Mouse (Mus musculus): Measurements from ENCODE around the gene Dhcr7. TPM values are rescaled to one million over a fixed set of nuclear protein-coding genes. Genes with fewer than 3 reads are reported as not detected.

Dhcr7 gene
- total RNA-seq, 2 experiments from 2014 or later: 34.0 to 35.1 TPM

DNA sequence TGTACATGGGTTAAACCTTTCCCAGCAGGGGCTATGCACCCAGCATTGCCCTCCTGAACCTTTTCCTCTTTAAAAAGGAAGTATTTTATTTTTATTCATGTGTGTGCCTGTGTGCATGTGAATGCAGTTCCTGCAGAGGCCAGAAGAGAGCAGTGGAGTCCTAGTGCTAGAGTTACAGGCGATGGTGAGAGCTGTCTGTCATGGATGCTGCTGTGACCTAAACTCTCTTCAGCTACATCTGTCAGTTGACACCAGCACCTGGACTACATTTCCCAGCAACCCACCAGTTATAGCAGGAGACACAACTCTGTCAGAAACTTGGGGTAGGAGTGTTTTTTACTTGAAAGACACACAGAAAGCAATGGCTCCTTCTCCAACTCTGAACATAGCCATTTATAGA, 14.0 kb upstream of the Dhcr7 start:
- Histone ChIP-seq H3K27ac (no peak overlapping the region), H3K4me3 (no peak overlapping the region)
- no peak for DNase-seq (ENCODE audit: low spot score in 2 of 2)
- peak; percentile 70 for TF ChIP-seq CTCF (conservative IDR thresholded peaks at IDR 0.05)

DNA sequence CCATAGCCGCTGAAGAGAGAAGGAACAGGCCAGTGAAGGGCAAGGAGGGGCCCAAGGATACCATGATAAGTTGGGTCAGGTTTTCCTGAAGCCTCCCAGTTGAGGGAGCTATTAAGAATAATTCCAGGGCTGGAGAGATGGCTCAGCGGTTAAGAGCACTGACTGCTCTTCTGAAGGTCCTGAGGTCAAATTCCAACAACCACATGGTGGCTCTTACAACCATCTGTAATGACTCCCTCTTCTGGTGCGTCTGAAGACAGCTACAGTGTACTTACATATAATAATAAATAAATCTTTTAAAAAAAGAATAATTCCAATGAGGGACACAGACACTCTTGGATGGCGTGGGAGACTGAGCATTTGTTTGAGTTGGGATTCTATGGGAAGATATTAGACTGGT, 3.7 kb upstream of the Dhcr7 start:
- TF ChIP-seq CTCF (conservative IDR thresholded peaks at IDR 0.05): no peak
- no peak for DNase-seq (ENCODE audit: low spot score in 2 of 2)
- Histone ChIP-seq H3K27ac (no peak overlapping the region), H3K4me3 (no peak overlapping the region)

DNA sequence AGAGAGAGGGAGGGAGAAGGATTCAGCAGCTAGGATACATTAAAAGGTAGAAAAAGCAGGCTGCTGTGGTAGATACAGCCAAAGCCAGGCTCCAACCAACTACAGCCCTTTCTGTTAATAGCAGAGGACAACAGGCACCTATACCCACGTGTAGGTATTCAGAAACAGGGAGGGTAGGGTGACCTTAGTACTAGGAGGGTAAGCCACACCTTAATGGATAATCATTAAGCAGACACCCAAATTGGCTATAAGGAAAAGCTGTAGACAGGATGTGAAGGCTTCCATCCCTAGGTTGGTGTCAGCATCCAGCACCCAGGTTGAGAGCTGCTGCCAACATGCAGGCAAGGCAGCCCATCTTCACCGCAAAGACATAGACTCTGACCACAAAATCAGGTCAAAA, 1.7 kb upstream of the Dhcr7 start:
- no peak overlapping the region for H3K27ac ChIP-seq
- no peak overlapping the region for H3K4me3 ChIP-seq
- TF ChIP-seq CTCF (conservative IDR thresholded peaks at IDR 0.05): no peak
- DNase-seq (ENCODE audit: low spot score in 2 of 2): no peak

- peak overlapping the region; percentile 98 for H3K27ac ChIP-seq
- no peak for TF ChIP-seq CTCF (conservative IDR thresholded peaks at IDR 0.05)
- peak overlapping the region; percentile 78 for H3K4me3 ChIP-seq
- no peak for DNase-seq (ENCODE audit: low spot score in 2 of 2)
Observed at GRCm38 (mm10) chr7:143823266-143823605, 291 bp downstream of the Dhcr7 start.

- Histone ChIP-seq H3K4me3 (no peak overlapping the region), H3K27ac (no peak overlapping the region)
- no peak for DNase-seq (ENCODE audit: low spot score in 2 of 2)
- TF ChIP-seq CTCF (conservative IDR thresholded peaks at IDR 0.05): no peak
Observed at GRCm38 (mm10) chr7:143826985-143827384, 4.0 kb downstream of the Dhcr7 start.

DNA sequence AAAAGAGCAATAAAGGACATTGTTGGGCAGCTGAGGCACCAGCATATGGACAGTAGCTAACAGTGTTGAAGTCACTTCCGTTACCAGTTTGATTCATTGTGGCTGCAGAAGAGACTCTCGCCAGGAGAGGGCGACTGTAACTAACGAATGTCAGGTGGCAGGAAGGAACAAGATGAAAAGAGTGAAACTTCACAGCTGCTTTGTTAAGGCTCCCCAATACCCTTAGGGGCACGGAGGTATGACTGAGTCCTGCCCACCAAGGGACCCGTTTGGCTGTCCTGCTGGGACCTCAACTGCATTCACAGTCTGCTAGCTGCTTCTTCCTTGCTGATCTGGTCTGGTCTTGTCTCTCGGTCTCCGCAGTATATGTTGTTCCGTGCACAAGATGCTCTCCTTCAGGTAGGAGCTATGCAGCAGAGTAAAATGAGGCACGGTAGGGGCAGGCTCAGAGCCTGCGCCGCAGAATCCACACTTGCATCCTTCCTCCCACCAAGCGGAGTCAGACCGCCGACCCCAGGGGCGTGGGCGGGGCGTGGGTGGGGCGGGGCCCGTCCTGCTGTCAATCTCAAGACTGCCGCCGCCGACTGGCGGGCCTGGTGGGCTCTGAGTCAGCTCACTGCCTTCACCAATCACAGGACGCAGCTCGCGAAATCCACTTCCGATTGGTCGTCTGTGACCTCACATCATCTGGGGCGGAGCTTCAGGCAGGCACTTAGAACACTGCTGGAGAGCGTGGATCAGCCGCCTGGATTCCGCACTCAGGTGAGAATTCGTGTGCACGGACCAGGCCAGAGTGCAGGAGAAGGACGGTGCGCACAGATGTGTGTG, 6.8 kb downstream of the Dhcr7 start:
- peak; percentile 93 to 97 for DNase-seq (ENCODE audit: low spot score in 2 of 2)
- H3K27ac ChIP-seq: peak overlapping the region; percentile 91
- H3K4me3 ChIP-seq: peak overlapping the region; percentile 93
- peak; percentile 92 for TF ChIP-seq CTCF (conservative IDR thresholded peaks at IDR 0.05)

DNA sequence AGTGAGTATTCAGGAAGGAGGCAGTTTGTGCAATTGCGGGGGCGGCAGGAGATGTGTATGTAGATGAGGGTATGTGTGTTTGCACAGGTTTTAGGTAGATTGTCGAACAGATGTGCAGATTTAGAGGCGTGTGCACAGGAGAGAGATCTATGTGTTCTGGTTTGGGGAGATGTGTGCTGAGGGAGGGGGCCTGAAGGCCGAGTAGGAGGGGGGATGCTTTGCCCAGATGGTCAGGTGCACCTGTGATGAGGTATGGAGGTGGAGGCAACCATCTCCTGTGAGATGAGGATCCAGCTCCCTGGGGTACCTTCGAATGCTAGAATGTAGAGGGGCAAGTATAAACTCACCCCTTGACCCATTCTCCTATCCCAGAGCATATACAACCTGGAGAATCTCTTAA, 7.5 kb downstream of the Dhcr7 start:
- TF ChIP-seq CTCF (conservative IDR thresholded peaks at IDR 0.05): no peak

GRCm38 (mm10) chr7:143832196-143832595, 9.3 kb downstream of the Dhcr7 start:
- TF ChIP-seq CTCF (conservative IDR thresholded peaks at IDR 0.05): no peak
- Histone ChIP-seq H3K4me3 (peak overlapping the region; percentile 28), H3K27ac (peak overlapping the region; percentile 91; the same call in 1 of the 2 replicates)
- no peak for DNase-seq (ENCODE audit: low spot score in 2 of 2)

More for the DNA sequence above, 7.5 kb downstream of the Dhcr7 start:
- H3K27ac ChIP-seq: peak overlapping the region; percentile 91
- peak overlapping the region; percentile 93 for H3K4me3 ChIP-seq
- no peak for DNase-seq (ENCODE audit: low spot score in 2 of 2)

DNA sequence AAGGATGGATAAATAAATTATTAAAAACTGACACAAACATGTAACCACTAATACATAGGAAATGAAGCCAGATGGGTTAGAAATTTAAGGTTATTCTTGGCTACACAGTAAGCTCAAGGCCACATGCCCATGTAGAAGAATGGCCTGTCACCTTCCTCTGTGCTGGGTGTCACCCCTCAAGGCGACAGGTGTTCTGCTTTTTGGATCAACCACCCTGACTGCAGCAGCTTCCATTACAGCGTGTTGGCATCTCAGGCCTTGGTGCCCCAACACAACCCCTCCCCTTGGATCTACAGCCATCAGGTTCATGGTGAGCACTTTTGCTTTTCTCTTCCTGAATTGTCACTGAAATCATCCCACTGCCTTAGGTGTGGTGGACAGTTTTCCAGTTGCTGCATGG, 9.7 kb downstream of the Dhcr7 start:
- no peak for TF ChIP-seq CTCF (conservative IDR thresholded peaks at IDR 0.05)
- Histone ChIP-seq H3K4me3 (no peak overlapping the region), H3K27ac (no peak overlapping the region; the same call in 1 of the 2 replicates)
- DNase-seq (ENCODE audit: low spot score in 2 of 2): no peak

DNA sequence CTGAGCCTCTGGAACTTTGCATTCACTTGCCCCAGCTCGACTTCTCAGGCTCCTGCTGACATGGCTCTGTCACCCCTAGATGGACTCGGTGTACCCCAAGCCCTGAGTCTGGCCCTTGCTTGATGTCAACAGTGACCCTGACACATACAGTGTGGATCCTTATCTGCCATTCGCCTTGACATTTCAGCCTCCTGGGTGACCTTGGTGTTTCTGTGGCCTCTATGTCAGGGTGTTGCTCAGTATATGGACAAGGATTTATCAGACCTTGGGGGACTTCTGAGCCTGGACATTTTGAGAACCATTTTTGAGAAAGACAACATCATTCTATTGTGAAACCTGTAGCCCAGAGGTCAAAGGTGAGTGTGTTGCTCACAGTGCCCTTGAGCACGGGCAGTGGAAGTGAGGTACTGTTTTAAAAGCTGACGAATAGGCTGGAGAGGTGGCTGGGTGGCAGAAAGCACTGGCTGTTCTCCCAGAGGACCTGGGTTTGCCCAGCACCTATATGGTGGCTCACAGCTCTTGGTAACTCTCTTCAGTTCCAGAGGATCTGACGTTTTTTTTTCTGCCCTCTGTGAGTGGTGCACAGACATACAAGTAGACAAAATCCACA, 10.7 kb downstream of the Dhcr7 start:
- Histone ChIP-seq H3K4me3 (no peak overlapping the region), H3K27ac (no peak overlapping the region)
- no peak for TF ChIP-seq CTCF (conservative IDR thresholded peaks at IDR 0.05)
- DNase-seq (ENCODE audit: low spot score in 2 of 2): no peak

DNA sequence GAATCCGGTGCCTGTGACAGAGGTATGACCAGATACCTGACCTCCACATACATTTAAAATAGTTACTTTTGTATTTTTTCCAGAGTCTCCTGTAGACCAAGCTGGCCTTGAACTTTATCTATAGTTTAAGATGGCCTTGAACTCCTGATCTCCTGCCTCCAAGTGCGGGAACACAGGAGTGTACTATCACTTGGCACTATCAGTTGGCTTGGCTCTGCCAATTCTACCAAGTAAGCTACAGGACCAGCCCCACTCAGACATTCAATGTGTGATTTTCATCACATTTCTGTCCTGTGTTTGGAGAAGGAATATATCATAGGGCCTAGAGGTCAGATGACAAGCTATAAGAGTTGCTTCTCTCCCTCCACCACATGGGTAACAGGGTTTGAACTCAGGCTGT, 11.4 kb downstream of the Dhcr7 start:
- no peak for TF ChIP-seq CTCF (conservative IDR thresholded peaks at IDR 0.05)
- Histone ChIP-seq H3K27ac (no peak overlapping the region), H3K4me3 (no peak overlapping the region)
- DNase-seq (ENCODE audit: low spot score in 2 of 2): no peak

- peak in 1 of 2 experiments; percentile 9 for DNase-seq (ENCODE audit: low spot score in 2 of 2)
- TF ChIP-seq CTCF (conservative IDR thresholded peaks at IDR 0.05): no peak
- Histone ChIP-seq H3K4me3 (no peak overlapping the region), H3K27ac (no peak overlapping the region)
Observed at GRCm38 (mm10) chr7:143834972-143835371, 12.0 kb downstream of the Dhcr7 start.

DNA sequence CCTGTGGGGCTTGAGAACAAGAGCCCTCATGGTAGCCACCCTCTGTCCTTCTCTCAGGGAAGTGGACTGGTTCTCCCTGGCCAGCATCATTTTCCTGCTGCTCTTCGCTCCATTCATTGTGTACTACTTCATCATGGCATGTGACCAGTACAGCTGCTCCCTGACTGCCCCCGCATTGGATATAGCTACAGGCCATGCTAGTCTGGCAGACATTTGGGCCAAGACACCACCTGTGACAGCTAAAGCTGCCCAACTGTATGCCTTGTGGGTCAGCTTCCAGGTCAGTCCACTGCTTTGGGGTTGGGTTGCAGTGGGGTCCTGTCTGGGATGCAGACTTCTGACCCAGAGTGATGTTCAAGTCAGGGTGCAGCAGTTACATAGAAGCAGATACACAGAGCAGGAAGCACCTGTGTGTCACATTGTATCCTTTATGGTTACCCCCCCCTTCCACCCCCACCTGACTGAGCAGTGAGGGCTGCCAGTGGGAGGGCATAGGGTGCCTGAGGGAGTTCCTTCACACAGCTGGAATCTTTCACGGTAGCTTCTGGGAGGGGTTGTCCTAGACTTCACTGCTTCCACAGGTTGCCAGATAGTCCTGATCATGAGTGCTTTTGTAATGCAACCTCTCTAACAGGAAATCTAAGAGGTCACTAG, 14.9 kb downstream of the Dhcr7 start:
- peak in 1 of 2 experiments; percentile 5 for DNase-seq (ENCODE audit: low spot score in 2 of 2)
- no peak for TF ChIP-seq CTCF (conservative IDR thresholded peaks at IDR 0.05)
- no peak overlapping the region for H3K4me3 ChIP-seq
- no peak overlapping the region for H3K27ac ChIP-seq
